Mouse (Mus musculus) liver, postnatal 0 days (tissue): ENCODE measurements at regions not wholly inside any gene's neighbourhood (a gene's known extent, or its start where the extent isn't known, plus 50 kb on each side); places are given as distances from the start of the nearest gene placed in this dataset.

Experiments
- CTCF ChIP-seq: sonication (generic); IDR thresholded peaks from 2 replicates; pipeline ENCODE4 v1.5.1; 2016; ENCODE audit warnings: antibody characterized with exemption, low read depth
- EP300 ChIP-seq: IDR thresholded peaks from 2 replicates; pipeline ENCODE4 v1.6.1; 2016; ENCODE audit warnings: antibody characterized with exemption, low read depth, mild to moderate bottlenecking

GRCm38 (mm10) chr16:29834669-29835068, 229.5 kb upstream of the Hes1 start:
- TF ChIP-seq CTCF (no peak), EP300 (no peak)
